In genomic region chr14:122367252-122367868, GRCm38 (mm10) we compare ENCODE assay signal across 13 mouse cellular contexts.
DNase-seq lines count a peak whose midpoint lies in the region; ATAC-seq and TF ChIP-seq lines count a peak whose summit lies in the region.
"Had no signal": no experiment of that assay in that cellular context is flagged by ENCODE, and none has a peak within 500 bp of the region (broad histone marks: within the 10 kb centered on the region; RNA-seq: fewer than 3 reads in every experiment).

No protein-coding gene starts in this region.

- ATAC-seq in forebrain, embryonic 12.5 days (ENCODE audit: low FRiP score), result peak; percentile 47
- no peak for ATAC-seq in forebrain, embryonic 11.5 days (replicated peaks; ENCODE audit: low FRiP score)
- 0 out of 2 replicates have a peak, but pooled peaks have one; percentile 37 for ATAC-seq in midbrain, embryonic 14.5 days (ENCODE audit: low FRiP score, low TSS enrichment)
- no peak for ATAC-seq in midbrain, embryonic 15.5 days (replicated peaks)
- peak; percentile 75; the same call in 1 of the 2 replicates for ATAC-seq in hindbrain, embryonic 14.5 days (ENCODE audit: low FRiP score)
- ATAC-seq in lung, postnatal 0 days, result no peak
- ATAC-seq in liver, postnatal 0 days, result no peak
- ATAC-seq: intestine, postnatal 0 days had no signal

- no peak overlapping the region for H3K4me3 ChIP-seq in forebrain, embryonic 12.5 days (replicated peaks)
- H3K4me3 ChIP-seq in forebrain, embryonic 11.5 days (ENCODE audit: low read depth, low read length), result no peak overlapping the region
- H3K4me3 ChIP-seq in midbrain, embryonic 14.5 days (replicated peaks; ENCODE audit: low read depth, low read length), result no peak overlapping the region
- no peak overlapping the region for H3K4me3 ChIP-seq in midbrain, embryonic 15.5 days
- no peak overlapping the region for H3K4me3 ChIP-seq in hindbrain, embryonic 14.5 days (replicated peaks; ENCODE audit: low read length)
- H3K4me3 ChIP-seq in lung, postnatal 0 days (ENCODE audit: low read depth, low read length), result no peak overlapping the region
- H3K4me3 ChIP-seq in liver, postnatal 0 days (ENCODE audit: low read depth, low read length), result no peak overlapping the region
- H3K4me3 ChIP-seq: gastrocnemius, adult 2 months; heart, embryonic 13.5 days had no signal

- peaks cover 10% of the 10 kb centered on the region; the same call in 1 of the 2 replicates for H3K4me1 ChIP-seq in forebrain, embryonic 12.5 days
- H3K4me1 ChIP-seq in forebrain, embryonic 11.5 days (replicated peaks; ENCODE audit: control insufficient read depth, insufficient read depth, low read length), result no peaks in the 10 kb centered on the region
- no peaks in the 10 kb centered on the region for H3K4me1 ChIP-seq in midbrain, embryonic 14.5 days (ENCODE audit: control insufficient read depth, insufficient read depth, low read length)
- no peaks in the 10 kb centered on the region for H3K4me1 ChIP-seq in midbrain, embryonic 15.5 days
- no peaks in the 10 kb centered on the region; the same call in 1 of the 2 replicates for H3K4me1 ChIP-seq in hindbrain, embryonic 14.5 days (replicated peaks; ENCODE audit: control insufficient read depth, insufficient read depth, low read length)
- no peaks in the 10 kb centered on the region for H3K4me1 ChIP-seq in lung, postnatal 0 days (ENCODE audit: insufficient read depth, low read depth, low read length)
- H3K4me1 ChIP-seq in liver, postnatal 0 days (ENCODE audit: insufficient read depth), result no peaks in the 10 kb centered on the region
- H3K4me1 ChIP-seq: heart, embryonic 13.5 days had no signal

- no peak overlapping the region for H3K4me2 ChIP-seq in forebrain, embryonic 12.5 days
- no peak overlapping the region for H3K4me2 ChIP-seq in forebrain, embryonic 11.5 days (ENCODE audit: low read depth, low read length, severe bottlenecking)
- H3K4me2 ChIP-seq in midbrain, embryonic 14.5 days (ENCODE audit: low read length), result 0 out of 2 replicates have a peak overlapping the region, but pooled peaks have one; percentile 9
- no peak overlapping the region for H3K4me2 ChIP-seq in midbrain, embryonic 15.5 days
- H3K4me2 ChIP-seq in hindbrain, embryonic 14.5 days (replicated peaks), result peak overlapping the region; percentile 1; the same call in 1 of the 2 replicates
- H3K4me2 ChIP-seq in lung, postnatal 0 days (replicated peaks; ENCODE audit: low read depth, low read length), result no peak overlapping the region
- no peak overlapping the region for H3K4me2 ChIP-seq in liver, postnatal 0 days (ENCODE audit: low read depth, low read length)
- H3K4me2 ChIP-seq: heart, embryonic 13.5 days had no signal

- H3K9me3 ChIP-seq in forebrain, embryonic 12.5 days, result no peaks in the 10 kb centered on the region
- H3K9me3 ChIP-seq in forebrain, embryonic 11.5 days (ENCODE audit: control insufficient read depth, low read length), result no peaks in the 10 kb centered on the region
- H3K9me3 ChIP-seq in midbrain, embryonic 14.5 days (ENCODE audit: control insufficient read depth, low read length), result no peaks in the 10 kb centered on the region
- H3K9me3 ChIP-seq in midbrain, embryonic 15.5 days, result no peaks in the 10 kb centered on the region
- H3K9me3 ChIP-seq in hindbrain, embryonic 14.5 days (ENCODE audit: control insufficient read depth, low read length), result no peaks in the 10 kb centered on the region
- no peaks in the 10 kb centered on the region for H3K9me3 ChIP-seq in lung, postnatal 0 days (ENCODE audit: low read length)
- H3K9me3 ChIP-seq in liver, postnatal 0 days (ENCODE audit: low read length), result no peaks in the 10 kb centered on the region
- H3K9me3 ChIP-seq: heart, embryonic 13.5 days had no signal

- WGBS in forebrain, embryonic 12.5 days, result 71% methylated on average over 28 of the region's 28 CpGs
- 85% methylated on average over 28 of the region's 28 CpGs for WGBS in forebrain, embryonic 11.5 days
- 64% methylated on average over 28 of the region's 28 CpGs for WGBS in midbrain, embryonic 14.5 days
- WGBS in midbrain, embryonic 15.5 days, result 65% methylated on average over 28 of the region's 28 CpGs
- 65% methylated on average over 28 of the region's 28 CpGs for WGBS in hindbrain, embryonic 14.5 days
- WGBS in lung, postnatal 0 days, result 78% methylated on average over 28 of the region's 28 CpGs
- 86% methylated on average over 28 of the region's 28 CpGs for WGBS in liver, postnatal 0 days (ENCODE audit: insufficient replicate concordance)

- no peak overlapping the region for H3K27ac ChIP-seq in forebrain, embryonic 12.5 days
- H3K27ac ChIP-seq in forebrain, embryonic 11.5 days (ENCODE audit: low read depth, low read length), result no peak overlapping the region
- H3K27ac ChIP-seq in midbrain, embryonic 14.5 days (replicated peaks; ENCODE audit: low read depth, low read length), result no peak overlapping the region
- no peak overlapping the region for H3K27ac ChIP-seq in midbrain, embryonic 15.5 days
- 0 out of 2 replicates have a peak overlapping the region, but pooled peaks have one; percentile 15 for H3K27ac ChIP-seq in hindbrain, embryonic 14.5 days
- no peak overlapping the region for H3K27ac ChIP-seq in lung, postnatal 0 days (ENCODE audit: low read length)
- H3K27ac ChIP-seq in liver, postnatal 0 days (ENCODE audit: low read depth), result no peak overlapping the region
- H3K27ac ChIP-seq: gastrocnemius, adult 2 months; heart, embryonic 13.5 days had no signal

- no peak for DNase-seq in forebrain, embryonic 11.5 days (ENCODE audit: low spot score)
- no peak for DNase-seq in midbrain, embryonic 14.5 days
- no peak for DNase-seq in hindbrain, embryonic 14.5 days (ENCODE audit: low spot score)
- peak; percentile 77 for DNase-seq in retina, postnatal 1 day
- DNase-seq in lung, postnatal 0 days (ENCODE audit: low spot score), result no peak
- no peak for DNase-seq in liver, postnatal 0 days
- DNase-seq: gastrocnemius, adult 2 months; lung, adult 18-20 months; spleen, adult 18-20 months had no signal

- H3K9ac ChIP-seq in forebrain, embryonic 12.5 days, result no peak overlapping the region
- no peak overlapping the region for H3K9ac ChIP-seq in forebrain, embryonic 11.5 days (ENCODE audit: low read length)
- no peak overlapping the region for H3K9ac ChIP-seq in midbrain, embryonic 14.5 days (replicated peaks; ENCODE audit: low read length)
- no peak overlapping the region for H3K9ac ChIP-seq in midbrain, embryonic 15.5 days
- H3K9ac ChIP-seq in hindbrain, embryonic 14.5 days, result no peak overlapping the region
- H3K9ac ChIP-seq in lung, postnatal 0 days (replicated peaks; ENCODE audit: low read depth), result no peak overlapping the region
- H3K9ac ChIP-seq in liver, postnatal 0 days (replicated peaks), result no peak overlapping the region
- H3K9ac ChIP-seq: heart, embryonic 13.5 days had no signal

- H3K36me3 ChIP-seq in forebrain, embryonic 12.5 days (replicated peaks), result no peaks in the 10 kb centered on the region
- no peaks in the 10 kb centered on the region for H3K36me3 ChIP-seq in forebrain, embryonic 11.5 days (ENCODE audit: control insufficient read depth, insufficient read depth, low read length)
- H3K36me3 ChIP-seq in midbrain, embryonic 14.5 days (ENCODE audit: control insufficient read depth, insufficient read depth, low read length), result no peaks in the 10 kb centered on the region
- no peaks in the 10 kb centered on the region for H3K36me3 ChIP-seq in midbrain, embryonic 15.5 days (replicated peaks)
- H3K36me3 ChIP-seq in hindbrain, embryonic 14.5 days (replicated peaks; ENCODE audit: control insufficient read depth, insufficient read depth), result no peaks in the 10 kb centered on the region
- H3K36me3 ChIP-seq in lung, postnatal 0 days (ENCODE audit: insufficient read depth, low read length), result no peaks in the 10 kb centered on the region
- H3K36me3 ChIP-seq in liver, postnatal 0 days (replicated peaks; ENCODE audit: insufficient read depth, low read length), result no peaks in the 10 kb centered on the region
- H3K36me3 ChIP-seq: heart, embryonic 13.5 days had no signal

- TF ChIP-seq EP300 in lung, postnatal 0 days (IDR thresholded peaks at IDR 0.05), result no peak
- no peak for TF ChIP-seq EP300 in liver, postnatal 0 days (IDR thresholded peaks at IDR 0.05; ENCODE audit: low read depth)

- peaks cover 20% of the 10 kb centered on the region for H3K27me3 ChIP-seq in forebrain, embryonic 12.5 days
- no peaks in the 10 kb centered on the region for H3K27me3 ChIP-seq in forebrain, embryonic 11.5 days (ENCODE audit: control insufficient read depth, insufficient read depth, low read length)
- H3K27me3 ChIP-seq in midbrain, embryonic 14.5 days (ENCODE audit: control insufficient read depth, insufficient read depth, low read length), result peaks cover 51% of the 10 kb centered on the region
- peaks cover 49% of the 10 kb centered on the region for H3K27me3 ChIP-seq in midbrain, embryonic 15.5 days (replicated peaks)
- H3K27me3 ChIP-seq in hindbrain, embryonic 14.5 days (ENCODE audit: control insufficient read depth, insufficient read depth, low read length), result peaks cover 20% of the 10 kb centered on the region
- H3K27me3 ChIP-seq in lung, postnatal 0 days (replicated peaks; ENCODE audit: insufficient read depth, low read length), result no peaks in the 10 kb centered on the region
- no peaks in the 10 kb centered on the region for H3K27me3 ChIP-seq in liver, postnatal 0 days (ENCODE audit: insufficient read depth, low read length)
- H3K27me3 ChIP-seq: heart, embryonic 13.5 days had no signal

- no peak for TF ChIP-seq CTCF in lung, postnatal 0 days (IDR thresholded peaks at IDR 0.05)
- TF ChIP-seq CTCF in liver, postnatal 0 days (IDR thresholded peaks at IDR 0.05; ENCODE audit: low read depth), result no peak

Comparison
In these comparisons a context has a peak if more than half of its experiments do, and no peak if none do; other contexts are left out.
1. ATAC-seq: peak in forebrain, embryonic 12.5 days (single experiment), midbrain, embryonic 14.5 days (single experiment) and hindbrain, embryonic 14.5 days (single experiment); none in forebrain, embryonic 11.5 days (single experiment), midbrain, embryonic 15.5 days (single experiment), lung, postnatal 0 days (single experiment) and liver, postnatal 0 days (single experiment).
2. H3K4me2 ChIP-seq: peak in midbrain, embryonic 14.5 days (single experiment) and hindbrain, embryonic 14.5 days (single experiment); none in forebrain, embryonic 12.5 days (single experiment), forebrain, embryonic 11.5 days (single experiment), midbrain, embryonic 15.5 days (single experiment), lung, postnatal 0 days (single experiment) and liver, postnatal 0 days (single experiment).